Mouse (Mus musculus): Measurements from ENCODE around the gene Ccdc121. TPM values are rescaled to one million over a fixed set of nuclear protein-coding genes. Genes with fewer than 3 reads are reported as not detected.

The Ccdc121 gene
- polyA plus RNA-seq, 1 experiment from 2014 or later: 0.36 TPM

DNA sequence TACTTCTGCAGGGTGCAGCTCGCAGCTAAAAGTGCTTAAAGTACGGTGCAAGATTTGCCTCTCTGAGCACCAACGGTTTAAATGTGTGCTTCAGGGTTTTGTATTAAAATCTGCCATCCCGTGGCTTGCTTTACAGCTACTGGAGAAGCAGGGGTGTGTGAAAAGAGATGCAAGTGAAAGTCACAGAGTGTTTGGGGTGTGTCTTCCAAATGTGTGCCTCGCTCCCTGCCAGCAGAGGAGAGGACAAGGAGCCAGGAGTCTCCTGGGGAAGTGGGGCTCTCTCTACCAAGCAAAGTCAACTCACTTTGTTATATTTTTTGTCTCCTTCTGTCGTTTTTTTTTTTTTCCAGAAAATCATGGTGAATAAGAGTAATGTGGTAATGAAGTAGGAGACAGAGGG, 34.7 kb downstream of the Ccdc121 start:
- WGBS: 62% methylated on average over 6 of the region's 6 CpGs
- H3K27ac ChIP-seq (replicated peaks; ENCODE audit: low read depth, low read length): no peak overlapping the region
- H3K4me3 ChIP-seq (ENCODE audit: low read depth, low read length): no peak overlapping the region
- H3K4me1 ChIP-seq (ENCODE audit: control insufficient read depth, insufficient read depth, low read length): no peaks in the 10 kb centered on the region
- no peaks in the 10 kb centered on the region for H3K27me3 ChIP-seq (replicated peaks; ENCODE audit: control insufficient read depth, insufficient read depth, low read length)
- no peaks in the 10 kb centered on the region for H3K36me3 ChIP-seq (ENCODE audit: control insufficient read depth, insufficient read depth, low read length)
- no peak overlapping the region for H3K9ac ChIP-seq (ENCODE audit: low read depth, low read length)
- no peak for ATAC-seq (ENCODE audit: low read depth)
- no peak for DNase-seq (ENCODE audit: low spot score)
- no peak overlapping the region for H3K4me2 ChIP-seq (ENCODE audit: low read depth, low read length)
- peaks cover 2% of the 10 kb centered on the region for H3K9me3 ChIP-seq (ENCODE audit: control insufficient read depth, low read length)

GRCm38 (mm10) chr1:181476141-181476540, 35.1 kb downstream of the Ccdc121 start:
- Histone ChIP-seq H3K27ac (replicated peaks; ENCODE audit: low read depth, low read length) (no peak overlapping the region), H3K9ac (ENCODE audit: low read depth, low read length) (no peak overlapping the region), H3K4me3 (ENCODE audit: low read depth, low read length) (no peak overlapping the region), H3K9me3 (ENCODE audit: control insufficient read depth, low read length) (peaks cover 7% of the 10 kb centered on the region), H3K4me1 (ENCODE audit: control insufficient read depth, insufficient read depth, low read length) (no peaks in the 10 kb centered on the region), H3K36me3 (ENCODE audit: control insufficient read depth, insufficient read depth, low read length) (no peaks in the 10 kb centered on the region), H3K4me2 (ENCODE audit: low read depth, low read length) (no peak overlapping the region), H3K27me3 (replicated peaks; ENCODE audit: control insufficient read depth, insufficient read depth, low read length) (no peaks in the 10 kb centered on the region)
- 84% methylated on average over 8 of the region's 8 CpGs for WGBS
- ATAC-seq (ENCODE audit: low read depth) (no peak), DNase-seq (ENCODE audit: low spot score) (no peak)

DNA sequence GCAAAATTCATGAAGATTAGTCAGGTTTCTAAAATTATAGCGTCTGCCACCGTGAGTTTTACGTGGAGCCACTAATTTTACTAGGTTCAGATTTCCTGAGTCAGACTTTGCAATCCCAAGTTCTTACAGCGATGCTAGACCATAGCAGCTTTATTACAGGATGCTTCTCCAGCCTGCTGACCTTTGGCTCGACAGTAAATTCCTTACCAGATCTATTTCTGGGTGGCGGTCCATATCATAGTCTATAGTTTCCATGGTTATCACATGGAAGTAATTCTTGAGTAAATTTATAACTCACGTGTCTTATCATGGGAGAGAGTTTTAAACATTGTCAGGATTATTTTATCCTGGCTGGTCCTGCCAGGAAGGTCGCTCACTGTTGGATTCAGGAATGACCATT, 41.8 kb downstream of the Ccdc121 start:
- no peak for DNase-seq (ENCODE audit: low spot score)
- no peak overlapping the region for H3K9ac ChIP-seq (ENCODE audit: low read depth, low read length)
- WGBS: 61% methylated on average over 8 of the region's 8 CpGs

DNA sequence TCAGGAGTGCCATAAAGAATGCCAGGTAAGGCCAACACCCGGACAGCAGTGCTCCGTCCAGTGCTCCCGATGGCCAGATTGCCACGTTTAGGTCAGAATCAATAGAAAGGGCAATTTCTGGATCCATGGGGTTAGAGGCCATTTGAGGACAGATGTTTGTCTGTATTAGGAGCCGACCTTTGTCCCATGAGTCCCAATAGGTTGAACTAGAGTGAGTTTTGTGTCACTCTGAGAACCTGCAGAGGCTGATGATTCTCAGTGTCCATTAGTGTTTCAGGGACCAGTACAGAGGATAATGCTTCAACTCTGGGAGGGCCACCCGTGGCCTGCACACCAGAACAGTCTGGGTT, 44.0 kb downstream of the Ccdc121 start:
- Histone ChIP-seq H3K4me3 (ENCODE audit: low read depth, low read length) (no peak overlapping the region), H3K36me3 (ENCODE audit: control insufficient read depth, insufficient read depth, low read length) (no peaks in the 10 kb centered on the region), H3K27ac (replicated peaks; ENCODE audit: low read depth, low read length) (no peak overlapping the region), H3K4me1 (ENCODE audit: control insufficient read depth, insufficient read depth, low read length) (peaks cover 8% of the 10 kb centered on the region; the same call in 1 of the 2 replicates), H3K9ac (ENCODE audit: low read depth, low read length) (no peak overlapping the region), H3K9me3 (ENCODE audit: control insufficient read depth, low read length) (peaks cover 15% of the 10 kb centered on the region), H3K27me3 (replicated peaks; ENCODE audit: control insufficient read depth, insufficient read depth, low read length) (no peaks in the 10 kb centered on the region), H3K4me2 (ENCODE audit: low read depth, low read length) (no peak overlapping the region)
- no peak for ATAC-seq (ENCODE audit: low read depth)
- WGBS: 91% methylated on average over 6 of the region's 6 CpGs
- no peak for DNase-seq (ENCODE audit: low spot score)

More for the DNA sequence above, 41.8 kb downstream of the Ccdc121 start:
- no peak overlapping the region for H3K4me2 ChIP-seq (ENCODE audit: low read depth, low read length)
- no peak overlapping the region for H3K4me3 ChIP-seq (ENCODE audit: low read depth, low read length)
- H3K36me3 ChIP-seq (ENCODE audit: control insufficient read depth, insufficient read depth, low read length): no peaks in the 10 kb centered on the region
- ATAC-seq (ENCODE audit: low read depth): no peak
- H3K4me1 ChIP-seq (ENCODE audit: control insufficient read depth, insufficient read depth, low read length): peaks cover 8% of the 10 kb centered on the region; the same call in 1 of the 2 replicates
- H3K27ac ChIP-seq (replicated peaks; ENCODE audit: low read depth, low read length): no peak overlapping the region
- no peaks in the 10 kb centered on the region for H3K27me3 ChIP-seq (replicated peaks; ENCODE audit: control insufficient read depth, insufficient read depth, low read length)
- H3K9me3 ChIP-seq (ENCODE audit: control insufficient read depth, low read length): peaks cover 15% of the 10 kb centered on the region

DNA sequence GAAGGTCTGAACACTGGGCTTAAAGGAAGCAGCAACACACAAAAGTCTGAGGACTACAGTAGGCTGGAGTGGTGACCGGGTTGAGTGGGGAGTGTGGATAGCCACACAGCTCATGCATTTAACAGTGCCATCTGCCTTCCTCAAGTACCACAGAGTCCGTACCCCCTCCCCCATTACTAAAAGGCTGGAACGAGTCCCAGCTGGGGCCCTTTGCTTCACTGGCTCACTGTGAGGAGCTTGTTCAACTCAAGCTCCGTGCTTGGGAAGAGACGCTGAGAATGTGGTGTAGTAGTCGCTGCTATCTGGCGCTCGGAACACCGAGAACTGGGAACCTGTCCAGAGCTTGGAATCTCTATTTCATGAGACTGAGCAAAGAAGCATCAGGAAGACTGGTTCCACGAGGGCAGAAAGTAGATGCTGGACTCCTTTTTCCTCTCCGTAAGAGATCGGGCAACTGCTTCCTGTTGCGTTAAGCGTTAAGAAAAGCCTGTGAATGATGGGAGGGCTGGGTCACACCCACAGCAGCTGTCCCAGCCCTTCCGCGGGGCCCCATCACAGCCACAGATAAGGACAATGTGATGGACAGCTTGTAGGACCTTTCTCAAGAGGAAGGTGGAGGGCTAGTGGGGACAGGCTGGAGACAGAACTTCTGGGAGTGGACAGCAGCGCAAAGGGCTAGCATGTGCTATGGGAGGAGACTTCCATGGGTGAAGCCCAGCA, 44.5 kb downstream of the Ccdc121 start:
- ATAC-seq (ENCODE audit: low read depth) (no peak), DNase-seq (ENCODE audit: low spot score) (peak; percentile 55)
- Histone ChIP-seq H3K27ac (replicated peaks; ENCODE audit: low read depth, low read length) (no peak overlapping the region), H3K4me1 (ENCODE audit: control insufficient read depth, insufficient read depth, low read length) (peaks cover 12% of the 10 kb centered on the region), H3K27me3 (replicated peaks; ENCODE audit: control insufficient read depth, insufficient read depth, low read length) (no peaks in the 10 kb centered on the region), H3K4me2 (ENCODE audit: low read depth, low read length) (no peak overlapping the region), H3K36me3 (ENCODE audit: control insufficient read depth, insufficient read depth, low read length) (no peaks in the 10 kb centered on the region), H3K4me3 (ENCODE audit: low read depth, low read length) (no peak overlapping the region), H3K9me3 (ENCODE audit: control insufficient read depth, low read length) (peaks cover 14% of the 10 kb centered on the region), H3K9ac (ENCODE audit: low read depth, low read length) (no peak overlapping the region)
- 72% methylated on average over 16 of the region's 17 CpGs for WGBS

GRCm38 (mm10) chr1:181466040-181466439, 45.2 kb downstream of the Ccdc121 start:
- Histone ChIP-seq H3K27me3 (replicated peaks; ENCODE audit: control insufficient read depth, insufficient read depth, low read length) (no peaks in the 10 kb centered on the region), H3K36me3 (ENCODE audit: control insufficient read depth, insufficient read depth, low read length) (no peaks in the 10 kb centered on the region), H3K4me1 (ENCODE audit: control insufficient read depth, insufficient read depth, low read length) (peaks cover 13% of the 10 kb centered on the region), H3K9ac (ENCODE audit: low read depth, low read length) (no peak overlapping the region), H3K4me3 (ENCODE audit: low read depth, low read length) (no peak overlapping the region), H3K4me2 (ENCODE audit: low read depth, low read length) (no peak overlapping the region), H3K9me3 (ENCODE audit: control insufficient read depth, low read length) (peaks cover 7% of the 10 kb centered on the region), H3K27ac (replicated peaks; ENCODE audit: low read depth, low read length) (no peak overlapping the region)
- ATAC-seq (ENCODE audit: low read depth) (no peak), DNase-seq (ENCODE audit: low spot score) (no peak)
- 91% methylated on average over 6 of the region's 6 CpGs for WGBS

DNA sequence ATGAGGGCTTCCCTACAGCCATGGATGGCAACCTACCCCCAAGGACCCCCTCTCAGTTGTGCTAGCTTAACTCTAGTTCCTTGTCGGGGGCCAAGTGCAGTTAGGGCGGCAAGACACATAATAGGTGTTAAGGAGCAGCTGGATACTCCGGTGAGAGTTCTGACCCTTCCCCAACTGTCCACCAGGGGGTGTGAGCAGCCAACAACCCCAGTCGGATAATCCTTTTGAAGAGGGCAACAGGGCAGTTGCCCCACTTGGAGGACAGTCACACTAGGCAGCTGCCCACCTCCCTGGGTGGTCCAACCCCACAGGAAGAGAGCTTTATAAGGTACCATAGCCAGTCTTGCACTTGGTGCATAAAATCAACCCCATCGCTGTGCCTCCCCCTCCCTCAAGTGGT, 46.2 kb downstream of the Ccdc121 start:
- Histone ChIP-seq H3K27me3 (replicated peaks; ENCODE audit: control insufficient read depth, insufficient read depth, low read length) (no peaks in the 10 kb centered on the region), H3K4me2 (ENCODE audit: low read depth, low read length) (no peak overlapping the region), H3K36me3 (ENCODE audit: control insufficient read depth, insufficient read depth, low read length) (no peaks in the 10 kb centered on the region), H3K9ac (ENCODE audit: low read depth, low read length) (no peak overlapping the region), H3K4me1 (ENCODE audit: control insufficient read depth, insufficient read depth, low read length) (peaks cover 13% of the 10 kb centered on the region), H3K9me3 (ENCODE audit: control insufficient read depth, low read length) (no peaks in the 10 kb centered on the region), H3K4me3 (ENCODE audit: low read depth, low read length) (no peak overlapping the region), H3K27ac (replicated peaks; ENCODE audit: low read depth, low read length) (no peak overlapping the region)
- ATAC-seq (ENCODE audit: low read depth) (no peak), DNase-seq (ENCODE audit: low spot score) (no peak)
- WGBS: 48% methylated on average over 5 of the region's 5 CpGs

DNA sequence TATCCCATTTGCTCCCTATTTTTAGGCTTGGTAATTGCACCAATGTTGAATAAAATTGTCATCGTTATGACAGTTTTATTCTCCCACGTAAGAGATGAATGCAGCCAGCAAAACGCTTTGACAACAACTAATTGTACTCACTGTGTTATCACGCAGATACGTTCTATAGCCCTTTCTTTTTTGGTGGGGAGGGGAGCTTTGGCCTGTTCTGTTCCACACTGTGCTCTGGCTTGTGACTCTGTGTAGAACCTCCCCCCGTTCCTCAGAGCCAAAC, 48.4 kb downstream of the Ccdc121 start:
- Histone ChIP-seq H3K9ac (ENCODE audit: low read depth, low read length) (no peak overlapping the region), H3K4me1 (ENCODE audit: control insufficient read depth, insufficient read depth, low read length) (peaks cover 13% of the 10 kb centered on the region), H3K4me2 (ENCODE audit: low read depth, low read length) (no peak overlapping the region), H3K36me3 (ENCODE audit: control insufficient read depth, insufficient read depth, low read length) (no peaks in the 10 kb centered on the region), H3K27me3 (replicated peaks; ENCODE audit: control insufficient read depth, insufficient read depth, low read length) (no peaks in the 10 kb centered on the region), H3K4me3 (ENCODE audit: low read depth, low read length) (no peak overlapping the region), H3K9me3 (ENCODE audit: control insufficient read depth, low read length) (no peaks in the 10 kb centered on the region), H3K27ac (replicated peaks; ENCODE audit: low read depth, low read length) (no peak overlapping the region)
- 79% methylated on average over 6 of the region's 6 CpGs for WGBS
- no peak for DNase-seq (ENCODE audit: low spot score)
- ATAC-seq (ENCODE audit: low read depth): no peak

- H3K9me3 ChIP-seq (ENCODE audit: control insufficient read depth, low read length): no peaks in the 10 kb centered on the region
- H3K4me3 ChIP-seq (ENCODE audit: low read depth, low read length): no peak overlapping the region
- DNase-seq (ENCODE audit: low spot score) (no peak), ATAC-seq (ENCODE audit: low read depth) (no peak)
- H3K36me3 ChIP-seq (ENCODE audit: control insufficient read depth, insufficient read depth, low read length): no peaks in the 10 kb centered on the region
- no peaks in the 10 kb centered on the region for H3K27me3 ChIP-seq (replicated peaks; ENCODE audit: control insufficient read depth, insufficient read depth, low read length)
- WGBS: 47% methylated on average over 7 of the region's 8 CpGs
- peaks cover 13% of the 10 kb centered on the region for H3K4me1 ChIP-seq (ENCODE audit: control insufficient read depth, insufficient read depth, low read length)
- H3K4me2 ChIP-seq (ENCODE audit: low read depth, low read length): no peak overlapping the region
- H3K27ac ChIP-seq (replicated peaks; ENCODE audit: low read depth, low read length): no peak overlapping the region
- no peak overlapping the region for H3K9ac ChIP-seq (ENCODE audit: low read depth, low read length)
Measured at GRCm38 (mm10) chr1:181462051-181462905, 49.0 kb downstream of the Ccdc121 start.
